Mouse (Mus musculus) cortical plate, adult 2 months (tissue): ENCODE results near the gene Mdc1.

Experiments used
- CTCF ChIP-seq: fragments of 200-500 bp; IDR thresholded peaks from 2 replicates; pipeline ENCODE4 v1.5.1; 2011; ENCODE audit warnings: mild to moderate bottlenecking, control low read depth, low read length; ENCODE audit not compliant: insufficient read depth; ENCODE audit errors: extremely low read depth
- POLR2A ChIP-seq: fragments of 200-500 bp; IDR thresholded peaks from 2 replicates; pipeline ENCODE4 v1.6.1; 2011; ENCODE audit warnings: mild to moderate bottlenecking, low read length, control low read depth; ENCODE audit not compliant: insufficient read depth; ENCODE audit errors: extremely low read depth

- TF ChIP-seq POLR2A, result no peak
- TF ChIP-seq CTCF, result no peak
These were observed 45.7 kb upstream of the Mdc1 start for GRCm38 (mm10) chr17:35795656-35796055.
